Mouse (Mus musculus) c-Kit-negative CD71-positive TER-119-positive erythroid progenitor cells, embryonic 14.5 days (primary cell): Measurements from ENCODE around the gene H2afb2.

Experiments
- DNase-seq: peaks from one replicate; pipeline ENCODE4 v3.0.0-alpha.2; 2013; ENCODE audit warnings: low read depth, low spot score

Gene H2afb2

DNA sequence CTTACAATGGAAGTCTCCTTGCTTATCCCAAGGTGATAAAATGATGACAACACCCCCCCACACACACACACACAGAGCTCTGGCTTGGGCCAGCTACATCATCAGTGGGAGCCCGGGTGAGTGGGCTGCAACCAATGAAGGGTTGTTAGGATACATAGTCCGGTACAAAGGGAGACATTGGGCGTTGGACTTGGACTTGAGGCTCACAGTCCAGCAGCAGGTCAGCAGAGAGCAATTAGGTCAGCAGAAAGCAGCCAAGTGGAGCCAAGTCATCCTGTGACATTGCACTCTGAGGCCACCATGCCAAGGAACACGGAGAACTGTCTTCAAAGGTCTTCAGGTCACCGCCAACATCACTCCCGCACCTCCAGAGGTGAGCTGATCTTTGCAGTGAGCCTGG is at the start of gene H2afb2:
Gene H2afb2 (plus strand): TSS at position 301 of the 400 bp plus-strand sequence.
- no peak for DNase-seq
